Mouse (Mus musculus) MEL (cell line): ENCODE data around the gene Wdr75. TPM values are rescaled to one million over a fixed set of nuclear protein-coding genes. Genes with fewer than 3 reads are reported as not detected.

Experiments
- DNase-seq: peaks from one replicate; pipeline ENCODE4 v3.0.0; 2011; ENCODE audit warnings: low read depth, low spot score
- H3K27ac ChIP-seq: 2 replicates; pipeline ENCODE4 v1.5.1; 2012; ENCODE audit warnings: low read depth, mild to moderate bottlenecking, control low read depth, low read length, moderate library complexity; ENCODE audit not compliant: control insufficient read depth
- H3K27me3 ChIP-seq, 2 experiments: fragments of 150-350 bp in 1 of 2; sonication (generic) in 1 of 2; 2 replicates each; pipeline ENCODE4 v1.6.1; 2012; ENCODE audit warnings: low read length in 2 of 2, mild to moderate bottlenecking in 2 of 2, improper control_type of control experiment in 1 of 2, moderate library complexity in 1 of 2; ENCODE audit not compliant: insufficient read depth in 2 of 2, control insufficient read depth in 1 of 2
- H3K36me3 ChIP-seq, 2 experiments: 2 replicates each; pipeline ENCODE4 v1.6.1; 2012 to 2014; ENCODE audit warnings: low read length in 2 of 2, improper control_type of control experiment in 1 of 2, inconsistent platforms in 1 of 2, mild to moderate bottlenecking in 1 of 2; ENCODE audit not compliant: insufficient read depth in 2 of 2, control insufficient read depth in 1 of 2
- H3K4me1 ChIP-seq, 2 experiments: fragments of 150-350 bp in 1 of 2; sonication (generic) in 1 of 2; 2 replicates each; pipeline ENCODE4 v1.6.1; 2012; ENCODE audit warnings: low read length in 2 of 2, improper control_type of control experiment in 1 of 2, mild to moderate bottlenecking in 1 of 2; ENCODE audit not compliant: insufficient read depth in 2 of 2, control insufficient read depth in 1 of 2
- H3K4me3 ChIP-seq, 2 experiments: fragments of 150-350 bp in 1 of 2; sonication (generic) in 1 of 2; 2 replicates each; pipeline ENCODE4 v1.5.1; 2012; ENCODE audit warnings: low read depth in 2 of 2, low read length in 2 of 2, mild to moderate bottlenecking in 2 of 2, moderate library complexity in 2 of 2, control low read depth in 1 of 2, improper control_type of control experiment in 1 of 2; ENCODE audit not compliant: control insufficient read depth in 1 of 2, insufficient read depth in 1 of 2
- H3K79me2 ChIP-seq: 2 replicates; pipeline ENCODE4 v1.6.1; 2012; ENCODE audit warnings: mild to moderate bottlenecking, low read length, moderate library complexity; ENCODE audit not compliant: control insufficient read depth, poor library complexity, insufficient read depth
- H3K9ac ChIP-seq: 2 replicates; pipeline ENCODE4 v1.6.1; 2012; ENCODE audit warnings: low read depth, mild to moderate bottlenecking, control low read depth, low read length, moderate library complexity; ENCODE audit not compliant: control insufficient read depth, poor library complexity, severe bottlenecking
- H3K9me3 ChIP-seq: fragments of 150-350 bp; sonication (generic); replicated peaks from 2 replicates; pipeline ENCODE4 v1.6.1; 2012; ENCODE audit warnings: mild to moderate bottlenecking, low read length, improper control_type of control experiment, moderate library complexity; ENCODE audit not compliant: insufficient read depth
- CHD1 ChIP-seq: IDR thresholded peaks from 2 replicates; pipeline ENCODE4 v1.6.1; 2012; ENCODE audit warnings: low read depth, mild to moderate bottlenecking, inconsistent platforms, low read length, improper control_type of control experiment
- CHD2 ChIP-seq: IDR thresholded peaks from 2 replicates; pipeline ENCODE4 v1.6.1; 2011; ENCODE audit warnings: low read length, improper control_type of control experiment
- CTCF ChIP-seq, 3 experiments: IDR thresholded peaks in 2 of 3; conservative IDR thresholded peaks in 1 of 3; 2 replicates each; pipeline ENCODE4 v1.5.1; 2011 to 2012; ENCODE audit warnings: low read length in 3 of 3, low read depth in 2 of 3, mild to moderate bottlenecking in 2 of 3, improper control_type of control experiment in 1 of 3, inconsistent platforms in 1 of 3, mixed read lengths in 1 of 3, moderate library complexity in 1 of 3; ENCODE audit not compliant: control insufficient read depth in 1 of 3, insufficient read depth in 1 of 3, poor library complexity in 1 of 3, severe bottlenecking in 1 of 3
- E2F4 ChIP-seq: IDR thresholded peaks from 2 replicates; pipeline ENCODE4 v1.6.1; 2011; ENCODE audit warnings: low read depth, low read length, improper control_type of control experiment, borderline replicate concordance
- ELF1 ChIP-seq: IDR thresholded peaks from 2 replicates; pipeline ENCODE4 v1.6.1; 2014; ENCODE audit warnings: low read depth, mild to moderate bottlenecking, inconsistent platforms, low read length, improper control_type of control experiment, moderate library complexity
- EP300 ChIP-seq, 2 experiments: IDR thresholded peaks; 2 replicates each; pipeline ENCODE4 v1.6.1; 2011; ENCODE audit warnings: improper control_type of control experiment in 2 of 2, low read length in 2 of 2, low read depth in 1 of 2, mild to moderate bottlenecking in 1 of 2
- ETS1 ChIP-seq: IDR thresholded peaks from 2 replicates; pipeline ENCODE4 v1.6.1; 2012; ENCODE audit warnings: low read depth, mild to moderate bottlenecking, inconsistent platforms, low read length, improper control_type of control experiment, moderate library complexity
- GATA1 ChIP-seq: IDR thresholded peaks from 2 replicates; pipeline ENCODE4 v1.6.1; 2011; ENCODE audit warnings: low read depth, low read length, improper control_type of control experiment
- MAFK ChIP-seq: IDR thresholded peaks from 2 replicates; pipeline ENCODE4 v1.6.1; 2011; ENCODE audit warnings: low read depth, mild to moderate bottlenecking, low read length, improper control_type of control experiment, borderline replicate concordance
- MAX ChIP-seq: IDR thresholded peaks from 2 replicates; pipeline ENCODE4 v1.6.1; 2011; ENCODE audit warnings: low read length, improper control_type of control experiment
- MAZ ChIP-seq: IDR thresholded peaks from 2 replicates; pipeline ENCODE4 v1.6.1; 2012; ENCODE audit warnings: low read depth, mild to moderate bottlenecking, inconsistent platforms, low read length, improper control_type of control experiment
- POLR2A ChIP-seq, 2 experiments: IDR thresholded peaks; 2 replicates each; pipeline ENCODE4 v1.6.1; 2011 to 2012; ENCODE audit warnings: low read length in 2 of 2, mild to moderate bottlenecking in 2 of 2, control low read depth in 1 of 2, improper control_type of control experiment in 1 of 2, low read depth in 1 of 2, moderate library complexity in 1 of 2; ENCODE audit not compliant: control insufficient read depth in 1 of 2, insufficient read depth in 1 of 2, poor library complexity in 1 of 2
- POLR2AphosphoS2 ChIP-seq: IDR thresholded peaks from 2 replicates; pipeline ENCODE4 v1.6.1; 2011; ENCODE audit warnings: low read length, improper control_type of control experiment
- SMC3 ChIP-seq: IDR thresholded peaks from 2 replicates; pipeline ENCODE4 v1.6.1; 2011; ENCODE audit warnings: low read depth, low read length, improper control_type of control experiment
- TCF12 ChIP-seq: IDR thresholded peaks from 2 replicates; pipeline ENCODE4 v1.6.1; 2014; ENCODE audit warnings: low read depth, mild to moderate bottlenecking, inconsistent platforms, low read length, improper control_type of control experiment, moderate library complexity
- USF2 ChIP-seq, 2 experiments: IDR thresholded peaks; 2 replicates each; pipeline ENCODE4 v1.6.1; 2011 to 2012; ENCODE audit warnings: improper control_type of control experiment in 2 of 2, low read length in 2 of 2, borderline replicate concordance in 1 of 2, inconsistent platforms in 1 of 2, low read depth in 1 of 2, mild to moderate bottlenecking in 1 of 2; ENCODE audit not compliant: insufficient read depth in 1 of 2
- ZC3H11A ChIP-seq: IDR thresholded peaks from 2 replicates; pipeline ENCODE4 v1.6.1; 2012; ENCODE audit warnings: low read depth, mild to moderate bottlenecking, inconsistent platforms, low read length, improper control_type of control experiment
- ZMIZ1 ChIP-seq: IDR thresholded peaks from 2 replicates; pipeline ENCODE4 v1.6.1; 2012; ENCODE audit warnings: low read depth, mild to moderate bottlenecking, inconsistent platforms, low read length, improper control_type of control experiment, moderate library complexity
- ZNF384 ChIP-seq: IDR thresholded peaks from 2 replicates; pipeline ENCODE4 v1.6.1; 2012; ENCODE audit warnings: low read depth, mild to moderate bottlenecking, inconsistent platforms, low read length, improper control_type of control experiment
- polyA plus RNA-seq, 2 experiments: library from polyadenylated mRNA; stranded (reverse) in 1 of 2; unstranded in 1 of 2; fragments of >175 nt in 1 of 2; fragments of >200 nt in 1 of 2; gene quantifications; 2 replicates each; pipeline versions ENCODE4 v1.2.1 to v1.2.4; 2012; ENCODE audit warnings: low replicate concordance in 2 of 2, low read depth in 1 of 2; ENCODE audit not compliant: insufficient read length in 2 of 2, insufficient read depth in 1 of 2, missing spikeins in 1 of 2
- total RNA-seq: library from RNA; depleted of rRNA; stranded (reverse); fragments of 300-350 nt; gene quantifications from 2 replicates; pipeline ENCODE4 v1.2.3, GENCODE M21; 2012

Gene Wdr75
- total and polyA plus RNA-seq, 3 experiments, result 193 to 279 (median 195) TPM

DNA sequence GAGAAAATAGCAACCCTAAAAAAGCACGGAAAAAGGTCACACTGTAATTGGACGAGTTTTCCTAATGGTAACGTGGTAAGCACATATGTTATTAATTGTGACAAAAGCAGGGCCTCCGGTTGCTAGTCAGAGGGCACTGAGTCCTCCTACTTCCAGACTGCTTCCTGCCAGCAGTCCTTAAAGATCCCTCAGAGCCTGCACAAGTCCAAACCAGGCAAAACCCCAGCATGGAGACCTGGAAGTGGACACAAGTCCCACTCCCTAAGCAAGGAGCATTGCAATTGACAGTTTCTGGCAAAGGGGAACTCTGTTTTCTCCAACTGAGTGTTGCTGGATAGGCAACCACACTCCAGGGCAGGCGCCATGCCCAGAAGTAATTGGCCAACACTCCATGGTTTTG lies 27.4 kb upstream of the Wdr75 start:
- Histone ChIP-seq H3K27ac (no peak overlapping the region), H3K36me3 (peaks cover 0 to 4% of the 10 kb centered on the region in 2 experiments; a peak in 2 of 4 replicates), H3K9me3 (no peaks in the 10 kb centered on the region), H3K4me3 (no peak overlapping the region), H3K79me2 (no peaks in the 10 kb centered on the region), H3K27me3 (no peaks in the 10 kb centered on the region), H3K4me1 (peaks cover 0 to 6% of the 10 kb centered on the region in 2 experiments; a peak in 1 of 4 replicates), H3K9ac (no peak overlapping the region)
- TF ChIP-seq TCF12 (no peak), MAX (no peak), ZMIZ1 (no peak), SMC3 (no peak), ZC3H11A (no peak), E2F4 (no peak)
- DNase-seq, result no peak

DNA sequence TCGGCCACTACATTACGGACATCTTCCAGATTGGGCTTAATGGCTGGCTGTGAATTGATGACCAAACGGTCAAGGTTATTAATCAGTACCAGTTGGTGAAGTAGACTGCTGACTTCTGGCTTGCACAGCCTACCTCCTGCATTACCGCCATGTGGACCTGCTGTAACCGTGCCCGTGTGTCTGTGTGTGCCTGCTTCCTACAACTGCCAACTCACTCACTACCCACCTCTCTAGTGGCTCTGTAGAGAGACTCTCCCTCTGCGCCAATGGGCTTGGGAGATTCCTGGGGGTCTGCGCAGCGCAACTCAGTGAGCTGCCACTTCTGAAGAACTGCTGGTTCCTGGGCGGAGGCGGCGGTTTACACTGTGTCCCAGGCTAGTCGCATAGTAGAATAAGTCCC lies 25.6 kb upstream of the Wdr75 start:
- H3K36me3 ChIP-seq, result peaks cover 0 to 4% of the 10 kb centered on the region in 2 experiments; a peak in 2 of 4 replicates
- DNase-seq, result no peak
- peaks cover 0 to 6% of the 10 kb centered on the region in 2 experiments; a peak in 1 of 4 replicates for H3K4me1 ChIP-seq
- H3K9me3 ChIP-seq, result no peaks in the 10 kb centered on the region
- no peaks in the 10 kb centered on the region for H3K27me3 ChIP-seq
- H3K79me2 ChIP-seq, result no peaks in the 10 kb centered on the region
- H3K4me3 ChIP-seq, result no peak overlapping the region
- no peak overlapping the region for H3K27ac ChIP-seq
- H3K9ac ChIP-seq, result no peak overlapping the region
- TF ChIP-seq USF2 (IDR thresholded peaks at IDR 0.05; ENCODE audit: borderline replicate concordance in 1 of 2, insufficient read depth in 1 of 2, low read depth in 1 of 2, low read length in 2 of 2) (no peak), E2F4 (no peak), POLR2A (IDR thresholded peaks at IDR 0.05; ENCODE audit: control insufficient read depth in 1 of 2, insufficient read depth in 1 of 2, low read depth in 1 of 2, low read length in 2 of 2, poor library complexity in 1 of 2) (no peak), CHD2 (no peak), ZNF384 (no peak), GATA1 (no peak), MAZ (no peak), EP300 (IDR thresholded peaks at IDR 0.05; ENCODE audit: low read depth in 1 of 2, low read length in 2 of 2) (no peak), ZMIZ1 (no peak), MAX (no peak), CTCF (IDR thresholded peaks at IDR 0.05 in 2 of 3, conservative IDR thresholded peaks at IDR 0.05 in 1 of 3; ENCODE audit: control insufficient read depth in 1 of 3, insufficient read depth in 1 of 3, low read depth in 2 of 3, low read length in 3 of 3, poor library complexity in 1 of 3, severe bottlenecking in 1 of 3) (no peak), CHD1 (no peak), ELF1 (no peak), ETS1 (no peak), POLR2AphosphoS2 (no peak), MAFK (no peak)
